Mouse (Mus musculus) neural tube, embryonic 13.5 days (tissue): ENCODE data around the gene Vps13d. TPM values are rescaled to one million over a fixed set of nuclear protein-coding genes. Genes with fewer than 3 reads are reported as not detected.

ENCODE experiments used
- ATAC-seq: fragments of 200-750 bp; cut with Nextera tagmentation; 2 replicates; pipeline ENCODE4 v1.8.0; 2017; ENCODE audit warnings: low read depth, mild to moderate bottlenecking, moderate TSS enrichment, moderate library complexity
- H3K27ac ChIP-seq: fragments of 300-500 bp; sonication (generic); replicated peaks from 2 replicates; pipeline ENCODE4 v1.5.1; 2015; ENCODE audit warnings: moderate library complexity, mild to moderate bottlenecking, inconsistent platforms
- H3K27me3 ChIP-seq: fragments of 300-500 bp; sonication (generic); 2 replicates; pipeline ENCODE4 v1.6.1; 2015; ENCODE audit warnings: mild to moderate bottlenecking, inconsistent platforms
- H3K36me3 ChIP-seq: fragments of 300-500 bp; sonication (generic); 2 replicates; pipeline ENCODE4 v1.6.1; 2015; ENCODE audit warnings: mild to moderate bottlenecking, inconsistent platforms
- H3K4me1 ChIP-seq: fragments of 300-500 bp; sonication (generic); replicated peaks from 2 replicates; pipeline ENCODE4 v1.6.1; 2015; ENCODE audit warnings: inconsistent platforms
- H3K4me2 ChIP-seq: fragments of 300-500 bp; sonication (generic); 2 replicates; pipeline ENCODE4 v1.6.1; 2015; ENCODE audit warnings: inconsistent platforms, mild to moderate bottlenecking, moderate library complexity
- H3K4me3 ChIP-seq: fragments of 300-500 bp; sonication (generic); 2 replicates; pipeline ENCODE4 v1.5.1; 2015; ENCODE audit warnings: mild to moderate bottlenecking, inconsistent platforms
- H3K9ac ChIP-seq: fragments of 300-500 bp; sonication (generic); 2 replicates; pipeline ENCODE4 v1.6.1; 2015; ENCODE audit warnings: moderate library complexity, mild to moderate bottlenecking, inconsistent platforms
- H3K9me3 ChIP-seq: fragments of 300-500 bp; sonication (generic); 2 replicates; pipeline ENCODE4 v1.6.1; 2016; ENCODE audit warnings: inconsistent platforms
- WGBS: fragments of 180-500 bp; shearing (Covaris S2); methylation state at CpG from one replicate; pipeline ENCODE4 v1.1.7; 2015; 5-methylcytosine and 5-hydroxymethylcytosine counted together
- polyA plus RNA-seq: library from polyadenylated mRNA; unstranded; fragments of >200 nt; fragmentation: Nextera tagmentation; extraction: Ambion mirVana; gene quantifications from 2 replicates; pipeline ENCODE4 v1.2.1, GENCODE M21; 2015

Gene Vps13d
- polyA plus RNA-seq, 1 experiment from 2014 or later, result 6.3 TPM

GRCm38 (mm10) chr4:145130772-145131171 is 64.0 kb downstream of the Vps13d start:
- Histone ChIP-seq H3K36me3 (peaks cover 90% of the 10 kb centered on the region), H3K9ac (no peak overlapping the region), H3K27me3 (no peaks in the 10 kb centered on the region), H3K4me3 (no peak overlapping the region), H3K4me1 (peaks cover under 1% of the 10 kb centered on the region; the same call in 1 of the 2 replicates), H3K4me2 (no peak overlapping the region), H3K27ac (no peak overlapping the region), H3K9me3 (no peaks in the 10 kb centered on the region)
- no peak for ATAC-seq
- WGBS, result 100% methylated on average over 1 of the region's 1 CpGs

- Histone ChIP-seq H3K27ac (no peak overlapping the region), H3K4me1 (peaks cover 7% of the 10 kb centered on the region; the same call in 1 of the 2 replicates), H3K36me3 (peaks cover 91% of the 10 kb centered on the region), H3K27me3 (no peaks in the 10 kb centered on the region), H3K9ac (no peak overlapping the region), H3K4me3 (no peak overlapping the region), H3K4me2 (no peak overlapping the region), H3K9me3 (no peaks in the 10 kb centered on the region)
- ATAC-seq, result no peak
Observed at GRCm38 (mm10) chr4:145129956-145130548, 64.8 kb downstream of the Vps13d start.

GRCm38 (mm10) chr4:145125463-145126220 is 69.2 kb downstream of the Vps13d start:
- H3K9ac ChIP-seq, result no peak overlapping the region
- peak overlapping the region; percentile 20; the same call in 1 of the 2 replicates for H3K27ac ChIP-seq
- 75% methylated on average over 4 of the region's 4 CpGs for WGBS
- peaks cover 15% of the 10 kb centered on the region for H3K4me1 ChIP-seq
- ATAC-seq, result no peak
- H3K9me3 ChIP-seq, result no peaks in the 10 kb centered on the region
- no peaks in the 10 kb centered on the region for H3K27me3 ChIP-seq
- peaks cover 83% of the 10 kb centered on the region for H3K36me3 ChIP-seq
- H3K4me3 ChIP-seq, result no peak overlapping the region
- H3K4me2 ChIP-seq, result no peak overlapping the region

GRCm38 (mm10) chr4:145124419-145124818 is 70.4 kb downstream of the Vps13d start:
- no peak overlapping the region for H3K4me2 ChIP-seq
- H3K4me1 ChIP-seq, result peaks cover 15% of the 10 kb centered on the region
- no peak for ATAC-seq
- no peak overlapping the region for H3K4me3 ChIP-seq
- no peaks in the 10 kb centered on the region for H3K27me3 ChIP-seq
- 59% methylated on average over 4 of the region's 4 CpGs for WGBS
- H3K9me3 ChIP-seq, result no peaks in the 10 kb centered on the region
- H3K27ac ChIP-seq, result peak overlapping the region; percentile 34; the same call in 1 of the 2 replicates
- H3K36me3 ChIP-seq, result peaks cover 83% of the 10 kb centered on the region
- H3K9ac ChIP-seq, result no peak overlapping the region

GRCm38 (mm10) chr4:145111641-145112040 is 83.2 kb downstream of the Vps13d start:
- WGBS, result 45% methylated on average over 4 of the region's 4 CpGs
- no peak overlapping the region for H3K9ac ChIP-seq
- no peaks in the 10 kb centered on the region for H3K4me1 ChIP-seq
- no peak overlapping the region for H3K4me2 ChIP-seq
- no peak for ATAC-seq
- H3K27me3 ChIP-seq, result no peaks in the 10 kb centered on the region
- H3K27ac ChIP-seq, result no peak overlapping the region
- no peak overlapping the region for H3K4me3 ChIP-seq
- no peaks in the 10 kb centered on the region for H3K9me3 ChIP-seq
- H3K36me3 ChIP-seq, result peaks cover 90% of the 10 kb centered on the region

GRCm38 (mm10) chr4:145110736-145111135 is 84.1 kb downstream of the Vps13d start:
- no peaks in the 10 kb centered on the region for H3K9me3 ChIP-seq
- H3K4me3 ChIP-seq, result no peak overlapping the region
- no peak for ATAC-seq
- H3K4me1 ChIP-seq, result no peaks in the 10 kb centered on the region
- H3K36me3 ChIP-seq, result peaks cover 90% of the 10 kb centered on the region
- H3K4me2 ChIP-seq, result no peak overlapping the region
- H3K27me3 ChIP-seq, result no peaks in the 10 kb centered on the region
- no peak overlapping the region for H3K9ac ChIP-seq
- H3K27ac ChIP-seq, result no peak overlapping the region
- WGBS, result 93% methylated on average over 6 of the region's 6 CpGs

- H3K4me3 ChIP-seq, result no peak overlapping the region
- ATAC-seq, result no peak
- no peaks in the 10 kb centered on the region for H3K9me3 ChIP-seq
- H3K4me2 ChIP-seq, result no peak overlapping the region
- 80% methylated on average over 6 of the region's 6 CpGs for WGBS
- H3K36me3 ChIP-seq, result peaks cover 85% of the 10 kb centered on the region
- no peak overlapping the region for H3K9ac ChIP-seq
- no peak overlapping the region for H3K27ac ChIP-seq
- no peaks in the 10 kb centered on the region for H3K27me3 ChIP-seq
- H3K4me1 ChIP-seq, result 0 out of 2 replicates have a peak, but pooled peaks cover 10% of the 10 kb centered on the region
Observed at GRCm38 (mm10) chr4:145106796-145107195, 88.0 kb downstream of the Vps13d start.

- H3K4me1 ChIP-seq, result 0 out of 2 replicates have a peak, but pooled peaks cover 10% of the 10 kb centered on the region
- no peak overlapping the region for H3K4me2 ChIP-seq
- no peak overlapping the region for H3K27ac ChIP-seq
- ATAC-seq, result no peak
- H3K9me3 ChIP-seq, result no peaks in the 10 kb centered on the region
- no peaks in the 10 kb centered on the region for H3K27me3 ChIP-seq
- peaks cover 90% of the 10 kb centered on the region for H3K36me3 ChIP-seq
- H3K9ac ChIP-seq, result no peak overlapping the region
- WGBS, result 68% methylated on average over 6 of the region's 6 CpGs
- no peak overlapping the region for H3K4me3 ChIP-seq
Observed at GRCm38 (mm10) chr4:145105319-145105718, 89.5 kb downstream of the Vps13d start.

- H3K4me1 ChIP-seq, result 0 out of 2 replicates have a peak, but pooled peaks cover 10% of the 10 kb centered on the region
- no peak overlapping the region for H3K4me3 ChIP-seq
- peaks cover 86% of the 10 kb centered on the region for H3K36me3 ChIP-seq
- H3K27ac ChIP-seq, result no peak overlapping the region
- no peaks in the 10 kb centered on the region for H3K27me3 ChIP-seq
- H3K9me3 ChIP-seq, result no peaks in the 10 kb centered on the region
- H3K4me2 ChIP-seq, result no peak overlapping the region
- H3K9ac ChIP-seq, result no peak overlapping the region
- WGBS, result 36% methylated on average over 2 of the region's 2 CpGs
- ATAC-seq, result no peak
Observed at GRCm38 (mm10) chr4:145104917-145105316, 89.9 kb downstream of the Vps13d start.

GRCm38 (mm10) chr4:145103617-145104016 is 91.2 kb downstream of the Vps13d start:
- Histone ChIP-seq H3K4me2 (no peak overlapping the region), H3K9me3 (no peaks in the 10 kb centered on the region), H3K27me3 (no peaks in the 10 kb centered on the region), H3K9ac (no peak overlapping the region), H3K36me3 (peaks cover 87% of the 10 kb centered on the region), H3K27ac (no peak overlapping the region), H3K4me1 (0 out of 2 replicates have a peak, but pooled peaks cover 10% of the 10 kb centered on the region), H3K4me3 (no peak overlapping the region)
- no peak for ATAC-seq

GRCm38 (mm10) chr4:145101823-145102718 is 92.7 kb downstream of the Vps13d start:
- Histone ChIP-seq H3K27me3 (no peaks in the 10 kb centered on the region), H3K4me1 (0 out of 2 replicates have a peak, but pooled peaks cover 10% of the 10 kb centered on the region), H3K36me3 (peaks cover 85% of the 10 kb centered on the region), H3K9ac (no peak overlapping the region), H3K27ac (no peak overlapping the region), H3K4me3 (no peak overlapping the region), H3K9me3 (no peaks in the 10 kb centered on the region), H3K4me2 (no peak overlapping the region)
- ATAC-seq, result no peak
- WGBS, result 82% methylated on average over 6 of the region's 6 CpGs

- Histone ChIP-seq H3K4me2 (no peak overlapping the region), H3K9me3 (no peaks in the 10 kb centered on the region), H3K4me1 (0 out of 2 replicates have a peak, but pooled peaks cover 3% of the 10 kb centered on the region), H3K36me3 (peaks cover 80% of the 10 kb centered on the region), H3K27me3 (no peaks in the 10 kb centered on the region), H3K4me3 (no peak overlapping the region), H3K27ac (no peak overlapping the region), H3K9ac (no peak overlapping the region)
- ATAC-seq, result no peak
- 83% methylated on average over 6 of the region's 6 CpGs for WGBS
Observed at GRCm38 (mm10) chr4:145099853-145100252, 95.0 kb downstream of the Vps13d start.
